Mouse (Mus musculus) hindbrain, embryonic 13.5 days (tissue): ENCODE data around the gene Mdfi. TPM values are rescaled to one million over a fixed set of nuclear protein-coding genes. Genes with fewer than 3 reads are reported as not detected.

Source experiments
- ATAC-seq: fragments of 200-750 bp; cut with Nextera tagmentation; 2 replicates; pipeline ENCODE4 v1.8.0; 2017; ENCODE audit warnings: moderate TSS enrichment; ENCODE audit not compliant: low FRiP score
- H3K27ac ChIP-seq: fragments of 300-500 bp; sonication (generic); 2 replicates; pipeline ENCODE4 v1.5.1; 2015; ENCODE audit warnings: inconsistent platforms, mild to moderate bottlenecking, moderate library complexity
- H3K27me3 ChIP-seq: fragments of 300-500 bp; sonication (generic); 2 replicates; pipeline ENCODE4 v1.6.1; 2015; ENCODE audit warnings: mild to moderate bottlenecking, inconsistent platforms
- H3K36me3 ChIP-seq: fragments of 300-500 bp; sonication (generic); 2 replicates; pipeline ENCODE4 v1.6.1; 2015; ENCODE audit warnings: mild to moderate bottlenecking, inconsistent platforms
- H3K4me1 ChIP-seq: fragments of 300-500 bp; sonication (generic); replicated peaks from 2 replicates; pipeline ENCODE4 v1.6.1; 2015; ENCODE audit warnings: inconsistent platforms
- H3K4me2 ChIP-seq: fragments of 300-500 bp; sonication (generic); 2 replicates; pipeline ENCODE4 v1.6.1; 2015; ENCODE audit warnings: inconsistent platforms, mild to moderate bottlenecking, moderate library complexity
- H3K4me3 ChIP-seq: fragments of 300-500 bp; sonication (generic); 2 replicates; pipeline ENCODE4 v1.5.1; 2015; ENCODE audit warnings: mild to moderate bottlenecking, inconsistent platforms
- H3K9ac ChIP-seq: fragments of 300-500 bp; sonication (generic); 2 replicates; pipeline ENCODE4 v1.6.1; 2015; ENCODE audit warnings: mild to moderate bottlenecking, inconsistent platforms
- H3K9me3 ChIP-seq: fragments of 300-500 bp; sonication (generic); 2 replicates; pipeline ENCODE4 v1.6.1; 2016; ENCODE audit warnings: inconsistent platforms
- WGBS: fragments of 180-500 bp; shearing (Covaris S2); methylation state at CpG from one replicate; pipeline ENCODE4 v1.1.7; 2015; 5-methylcytosine and 5-hydroxymethylcytosine counted together
- polyA plus RNA-seq: library from polyadenylated mRNA; unstranded; fragments of >200 nt; fragmentation: Nextera tagmentation; extraction: Ambion mirVana; gene quantifications from 2 replicates; pipeline ENCODE4 v1.2.1, GENCODE M21; 2015

Mdfi gene
- polyA plus RNA-seq, 1 experiment from 2014 or later, result 3.7 TPM

DNA sequence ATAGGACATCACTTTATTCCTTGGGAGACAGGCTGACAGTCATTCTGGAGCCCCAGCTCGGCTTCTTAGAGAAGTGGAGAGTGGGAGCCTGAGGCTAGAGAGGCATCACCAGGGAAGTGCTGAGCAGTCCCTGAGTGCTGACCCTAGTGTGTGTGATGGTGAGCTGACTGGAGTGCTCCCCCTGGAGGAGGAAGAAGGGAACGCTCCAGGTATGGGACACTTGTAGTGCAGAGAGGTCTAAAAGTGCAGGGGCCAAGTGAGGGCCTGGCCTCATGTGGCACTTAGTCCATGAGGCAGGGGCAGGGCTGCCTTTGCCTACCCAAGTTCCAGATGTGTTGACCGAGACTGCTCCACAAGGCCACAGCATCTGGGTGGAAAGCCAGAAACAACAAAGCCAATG, 39.0 kb downstream of the Mdfi start:
- ATAC-seq, result no peak
- H3K4me1 ChIP-seq, result peaks cover 28% of the 10 kb centered on the region
- no peaks in the 10 kb centered on the region for H3K36me3 ChIP-seq
- no peak overlapping the region for H3K4me3 ChIP-seq
- H3K27me3 ChIP-seq, result 0 out of 2 replicates have a peak, but pooled peaks cover 18% of the 10 kb centered on the region
- H3K4me2 ChIP-seq, result no peak overlapping the region
- H3K9ac ChIP-seq, result no peak overlapping the region; the same call in 1 of the 2 replicates
- no peak overlapping the region for H3K27ac ChIP-seq
- 35% methylated on average over 3 of the region's 3 CpGs for WGBS
- no peaks in the 10 kb centered on the region for H3K9me3 ChIP-seq

DNA sequence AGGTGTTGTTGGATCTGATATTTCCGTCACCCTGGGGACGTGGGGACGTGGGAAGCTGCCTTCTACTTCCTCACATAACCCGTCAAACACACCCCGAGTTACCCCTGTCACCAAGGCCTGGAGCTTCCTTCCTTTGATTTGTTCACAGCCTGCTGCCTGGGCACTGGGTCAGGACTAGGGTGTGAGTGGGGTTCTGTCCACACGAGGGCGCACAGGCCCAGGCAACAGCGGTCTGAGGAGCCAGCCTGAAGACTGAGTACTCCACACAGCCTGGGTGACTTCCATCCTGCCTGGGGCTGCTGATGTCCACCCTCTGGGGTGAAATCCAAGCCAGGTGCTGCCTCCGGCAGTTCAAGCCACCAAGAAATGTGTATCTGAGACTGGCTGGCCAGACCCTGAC, 41.1 kb downstream of the Mdfi start:
- Histone ChIP-seq H3K4me2 (no peak overlapping the region), H3K36me3 (no peaks in the 10 kb centered on the region), H3K4me1 (peaks cover 27% of the 10 kb centered on the region), H3K9me3 (no peaks in the 10 kb centered on the region), H3K9ac (no peak overlapping the region), H3K27ac (no peak overlapping the region), H3K4me3 (no peak overlapping the region), H3K27me3 (0 out of 2 replicates have a peak, but pooled peaks cover 25% of the 10 kb centered on the region)
- peak; percentile 60; the same call in 1 of the 2 replicates for ATAC-seq
- 14% methylated on average over 9 of the region's 9 CpGs for WGBS

DNA sequence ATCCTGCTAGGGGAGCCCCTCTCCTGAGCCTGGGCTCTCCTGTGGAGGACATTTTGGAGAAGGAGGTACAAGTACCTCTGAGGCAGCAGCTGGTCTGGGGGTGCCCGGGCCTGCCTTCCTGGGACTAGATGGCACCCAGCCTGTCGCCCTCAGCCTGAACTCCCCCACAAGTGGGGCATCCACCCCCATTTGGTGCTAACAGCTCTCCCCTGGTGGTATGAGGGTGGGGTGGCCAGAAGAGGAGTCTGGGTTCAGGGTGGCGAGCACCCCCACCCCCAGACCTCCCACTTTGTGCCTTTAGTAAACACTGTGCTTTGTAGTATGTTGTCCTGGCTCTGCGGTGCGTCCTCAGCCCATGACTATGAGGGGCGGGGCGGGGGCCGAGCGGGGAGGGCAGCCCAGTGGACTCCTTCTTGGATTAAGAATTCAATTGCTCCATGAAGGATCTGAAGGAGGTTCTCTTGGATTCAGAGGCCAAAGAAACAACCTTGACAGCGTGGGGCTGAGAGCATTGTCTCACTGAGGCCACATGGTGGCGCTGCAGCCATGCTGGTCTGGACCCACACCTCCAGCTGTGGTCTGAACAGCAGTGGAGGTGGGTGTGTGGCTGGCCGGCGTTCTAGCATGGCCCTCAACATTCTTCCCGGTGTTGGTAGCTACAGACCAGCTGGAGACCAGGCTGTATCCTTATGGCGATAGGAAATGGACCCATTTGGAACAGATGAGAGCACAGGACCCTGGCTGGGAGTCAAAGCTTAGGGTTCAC, 42.2 kb downstream of the Mdfi start:
- H3K27ac ChIP-seq, result no peak overlapping the region
- H3K36me3 ChIP-seq, result no peaks in the 10 kb centered on the region
- H3K9ac ChIP-seq, result peak overlapping the region; percentile 6; the same call in 1 of the 2 replicates
- no peaks in the 10 kb centered on the region for H3K9me3 ChIP-seq
- 23% methylated on average over 15 of the region's 15 CpGs for WGBS
- no peak overlapping the region for H3K4me2 ChIP-seq
- H3K27me3 ChIP-seq, result peaks cover 29% of the 10 kb centered on the region
- H3K4me3 ChIP-seq, result no peak overlapping the region
- peak; percentile 44; the same call in 1 of the 2 replicates for ATAC-seq
- peaks cover 30% of the 10 kb centered on the region for H3K4me1 ChIP-seq

DNA sequence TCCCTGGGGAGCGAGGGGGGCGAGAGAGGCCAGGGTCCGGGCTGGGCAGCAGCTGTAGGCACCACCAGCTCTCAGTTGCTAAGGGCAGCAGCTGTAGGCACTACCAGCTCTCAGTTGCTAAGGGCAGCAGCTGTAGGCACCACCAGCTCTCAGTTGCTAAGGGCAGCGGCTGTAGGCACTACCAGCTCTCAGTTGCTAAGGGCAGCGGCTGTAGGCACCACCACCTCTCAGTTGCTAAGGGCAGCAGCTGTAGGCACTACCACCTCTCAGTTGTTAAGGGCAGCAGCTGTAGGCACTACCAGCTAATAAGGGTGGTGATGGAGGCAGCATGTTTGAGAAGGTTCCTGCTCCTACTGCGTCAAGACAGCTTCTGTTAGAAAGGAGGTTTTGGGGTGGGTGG, 45.5 kb downstream of the Mdfi start:
- Histone ChIP-seq H3K4me1 (peaks cover 17% of the 10 kb centered on the region), H3K4me2 (no peak overlapping the region), H3K27me3 (peaks cover 40% of the 10 kb centered on the region), H3K36me3 (no peaks in the 10 kb centered on the region), H3K9ac (no peak overlapping the region), H3K27ac (no peak overlapping the region), H3K9me3 (no peaks in the 10 kb centered on the region), H3K4me3 (no peak overlapping the region)
- ATAC-seq, result no peak
- WGBS, result 52% methylated on average over 6 of the region's 6 CpGs

DNA sequence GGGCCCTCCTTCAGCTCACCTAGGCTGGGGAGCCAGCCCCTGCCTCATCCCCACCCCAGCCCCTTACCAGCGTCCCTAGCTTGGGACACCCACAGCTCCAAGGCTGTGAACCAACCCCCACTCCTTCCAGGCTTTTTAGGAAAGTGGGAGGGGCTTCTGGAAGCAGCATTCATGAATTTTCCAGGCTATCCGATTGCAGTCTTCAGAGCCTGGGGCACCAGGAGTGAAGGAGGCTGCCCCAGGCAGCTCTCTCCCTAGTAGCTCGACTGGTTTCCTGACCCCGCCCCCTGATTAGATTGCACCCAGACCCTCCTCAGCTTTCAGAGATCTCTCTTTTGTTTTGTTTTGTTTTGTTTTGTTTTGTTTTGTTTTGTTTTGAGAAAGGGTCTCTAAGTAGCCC, 46.2 kb downstream of the Mdfi start:
- H3K27me3 ChIP-seq, result peaks cover 40% of the 10 kb centered on the region
- H3K4me3 ChIP-seq, result no peak overlapping the region
- no peak overlapping the region for H3K9ac ChIP-seq
- ATAC-seq, result no peak
- 10% methylated on average over 4 of the region's 4 CpGs for WGBS
- no peak overlapping the region for H3K4me2 ChIP-seq
- H3K4me1 ChIP-seq, result peaks cover 17% of the 10 kb centered on the region
- no peaks in the 10 kb centered on the region for H3K9me3 ChIP-seq
- H3K36me3 ChIP-seq, result no peaks in the 10 kb centered on the region
- H3K27ac ChIP-seq, result no peak overlapping the region

DNA sequence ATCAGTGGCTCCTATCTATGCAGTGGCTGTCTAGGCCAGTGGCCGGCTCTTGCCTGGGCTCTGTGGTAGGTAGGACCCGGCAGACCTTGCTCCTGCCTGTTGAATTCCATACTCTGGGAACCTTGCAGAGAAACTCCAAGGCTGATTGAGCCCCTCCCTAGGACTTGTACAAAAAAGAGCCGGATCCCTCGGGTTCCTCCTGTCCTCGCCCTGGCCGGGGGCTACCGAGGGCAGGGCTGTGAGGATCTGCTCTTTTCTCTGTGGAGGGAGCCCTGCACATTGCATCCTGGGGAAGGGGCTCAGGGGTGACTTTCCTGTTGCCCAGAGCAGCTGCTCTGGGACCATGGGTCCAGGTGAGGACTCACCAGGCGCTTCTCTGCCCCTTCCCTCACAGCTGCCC, 46.9 kb downstream of the Mdfi start:
- H3K9me3 ChIP-seq, result no peaks in the 10 kb centered on the region
- no peak for ATAC-seq
- 42% methylated on average over 8 of the region's 8 CpGs for WGBS

DNA sequence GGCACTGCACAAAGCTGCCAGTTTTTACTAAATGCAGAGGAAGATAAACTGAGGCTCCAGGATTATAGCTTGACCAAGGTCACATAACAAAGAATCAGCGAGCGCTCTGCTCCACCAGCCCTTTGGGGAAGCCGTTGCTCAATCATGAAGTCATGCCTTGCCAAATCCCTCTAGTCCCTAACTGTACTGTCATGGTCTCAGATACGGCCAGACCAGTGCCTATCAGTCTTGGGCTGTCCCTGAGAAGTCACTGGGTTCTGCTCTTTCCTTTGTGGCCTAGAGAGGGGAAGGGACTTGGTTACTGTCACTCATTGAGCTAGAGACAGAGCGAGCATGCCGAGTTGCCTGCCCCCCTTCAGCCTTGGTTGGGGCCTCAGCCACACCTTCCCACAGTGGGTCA, 50.1 kb downstream of the Mdfi start:
- no peaks in the 10 kb centered on the region for H3K9me3 ChIP-seq
- H3K4me3 ChIP-seq, result no peak overlapping the region
- peaks cover 25% of the 10 kb centered on the region for H3K27me3 ChIP-seq
- H3K4me2 ChIP-seq, result no peak overlapping the region
- no peak for ATAC-seq
- no peaks in the 10 kb centered on the region for H3K36me3 ChIP-seq
- H3K27ac ChIP-seq, result no peak overlapping the region
- WGBS, result 88% methylated on average over 6 of the region's 6 CpGs
- H3K4me1 ChIP-seq, result peaks cover 10% of the 10 kb centered on the region
- H3K9ac ChIP-seq, result no peak overlapping the region

More for the DNA sequence above, 46.9 kb downstream of the Mdfi start:
- Histone ChIP-seq H3K36me3 (no peaks in the 10 kb centered on the region), H3K4me1 (peaks cover 16% of the 10 kb centered on the region), H3K27ac (no peak overlapping the region), H3K4me3 (no peak overlapping the region), H3K9ac (no peak overlapping the region), H3K27me3 (peaks cover 40% of the 10 kb centered on the region), H3K4me2 (no peak overlapping the region)

DNA sequence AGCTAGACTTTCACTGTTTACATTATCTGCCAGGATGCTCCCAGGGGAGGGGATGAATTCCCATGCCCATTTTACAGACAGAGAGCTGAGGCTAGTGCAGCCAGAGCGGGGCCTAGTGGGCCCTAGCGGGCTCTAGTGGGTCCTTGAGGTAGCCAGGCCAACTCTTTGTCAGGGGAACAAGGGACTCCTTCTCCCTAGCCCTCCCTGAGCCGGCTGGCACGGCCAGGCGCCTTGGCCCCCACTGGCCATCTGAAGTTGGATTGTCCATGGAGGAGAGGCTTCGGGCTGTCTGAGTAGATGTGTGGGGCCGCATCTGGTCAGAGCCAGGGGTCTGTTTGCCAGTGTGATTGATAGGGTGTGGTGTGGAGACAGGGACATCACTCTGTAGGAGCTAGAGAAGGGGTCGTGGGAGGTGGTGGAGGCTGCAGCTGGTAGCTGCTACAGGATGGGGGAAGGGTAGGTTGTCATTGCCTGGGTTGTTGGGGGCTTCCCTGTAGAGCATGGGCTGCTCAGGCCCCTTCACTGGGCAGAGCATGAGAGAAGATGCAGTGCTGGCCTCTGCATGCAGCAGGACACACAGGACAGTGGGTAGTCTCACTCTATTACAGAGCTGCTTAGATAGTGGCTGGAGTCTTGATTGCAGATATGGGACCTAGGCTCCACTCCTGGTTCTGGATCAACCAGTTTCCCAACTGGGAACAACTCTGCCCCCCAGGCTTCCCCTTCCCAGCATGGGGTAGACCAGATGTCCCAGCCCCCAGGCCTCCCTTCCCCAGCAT, 50.9 kb downstream of the Mdfi start:
- no peaks in the 10 kb centered on the region for H3K36me3 ChIP-seq
- H3K4me3 ChIP-seq, result no peak overlapping the region
- no peaks in the 10 kb centered on the region for H3K9me3 ChIP-seq
- H3K27me3 ChIP-seq, result peaks cover 23% of the 10 kb centered on the region
- no peak overlapping the region for H3K9ac ChIP-seq
- H3K27ac ChIP-seq, result no peak overlapping the region
- 83% methylated on average over 8 of the region's 8 CpGs for WGBS
- H3K4me1 ChIP-seq, result peaks cover 6% of the 10 kb centered on the region
- H3K4me2 ChIP-seq, result no peak overlapping the region
- ATAC-seq, result no peak

DNA sequence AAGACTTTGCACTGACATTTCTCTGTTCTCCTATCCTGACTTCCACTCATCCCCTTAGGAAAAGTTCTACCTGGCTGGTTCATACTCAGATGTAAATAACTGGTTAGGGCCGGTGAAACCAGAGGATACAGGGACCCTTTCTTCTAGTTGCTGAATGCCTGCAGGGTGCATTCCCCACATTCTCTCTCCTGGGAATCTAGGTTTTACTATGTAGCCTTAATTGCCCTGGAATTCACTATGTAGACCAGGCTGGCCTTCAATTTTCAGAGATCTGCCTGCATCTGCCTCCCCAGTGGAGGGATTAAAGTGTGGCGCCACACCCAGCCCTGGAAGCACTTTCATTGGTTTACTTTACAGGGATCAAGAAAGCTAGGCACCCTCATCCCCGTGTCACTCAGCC, 52.0 kb downstream of the Mdfi start:
- Histone ChIP-seq H3K4me3 (no peak overlapping the region), H3K27ac (no peak overlapping the region), H3K27me3 (peaks cover 14% of the 10 kb centered on the region), H3K4me2 (no peak overlapping the region), H3K9me3 (no peaks in the 10 kb centered on the region), H3K4me1 (no peaks in the 10 kb centered on the region; the same call in 1 of the 2 replicates), H3K9ac (no peak overlapping the region), H3K36me3 (no peaks in the 10 kb centered on the region)
- WGBS, result 90% methylated on average over 3 of the region's 3 CpGs
- ATAC-seq, result no peak

DNA sequence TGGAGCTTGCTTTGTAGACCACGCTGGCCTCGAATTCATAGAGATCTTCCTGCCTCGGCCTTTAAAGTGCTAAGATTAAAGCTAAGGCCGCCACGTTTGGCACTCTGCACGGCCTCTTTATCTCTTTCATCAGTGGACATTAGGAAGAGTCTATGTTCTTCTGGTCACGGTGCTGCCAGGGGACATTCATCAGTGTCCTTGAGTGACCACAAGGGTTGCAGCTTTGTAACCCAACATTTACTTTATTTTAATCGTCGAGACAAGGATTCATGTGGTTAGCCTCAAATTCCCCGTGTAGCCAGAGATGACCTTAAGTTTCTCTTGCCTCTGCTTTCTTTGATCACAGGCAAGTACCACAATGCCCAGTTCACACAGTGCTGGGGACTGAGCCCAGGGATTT, 54.0 kb downstream of the Mdfi start:
- no peak overlapping the region for H3K9ac ChIP-seq
- no peaks in the 10 kb centered on the region for H3K9me3 ChIP-seq
- ATAC-seq, result no peak
- WGBS, result 82% methylated on average over 10 of the region's 10 CpGs
- H3K4me3 ChIP-seq, result no peak overlapping the region
- H3K27ac ChIP-seq, result no peak overlapping the region
- H3K27me3 ChIP-seq, result no peaks in the 10 kb centered on the region
- H3K4me2 ChIP-seq, result no peak overlapping the region
- H3K36me3 ChIP-seq, result no peaks in the 10 kb centered on the region
- no peaks in the 10 kb centered on the region for H3K4me1 ChIP-seq

DNA sequence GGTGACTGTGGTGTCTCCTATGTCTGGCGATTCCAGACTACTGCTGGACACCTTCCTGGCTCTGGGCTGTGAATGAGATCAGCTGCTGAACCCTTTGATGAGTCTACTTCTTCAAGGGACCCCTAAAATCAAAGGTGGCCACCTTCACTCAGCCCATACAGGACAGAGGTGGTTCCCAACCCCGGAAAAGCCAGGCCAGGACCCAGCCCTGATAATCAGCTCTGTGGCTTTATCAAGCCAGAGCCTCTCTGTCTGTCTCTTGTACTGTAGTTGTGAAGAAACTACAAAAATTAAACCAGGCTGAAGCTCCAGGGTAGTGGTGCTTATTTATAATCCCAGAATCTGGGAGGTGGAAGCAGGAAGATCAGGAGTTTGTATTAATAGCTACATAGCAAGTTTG, 57.4 kb downstream of the Mdfi start:
- Histone ChIP-seq H3K4me3 (no peak overlapping the region), H3K27ac (no peak overlapping the region), H3K36me3 (no peaks in the 10 kb centered on the region), H3K4me2 (no peak overlapping the region), H3K27me3 (no peaks in the 10 kb centered on the region), H3K9ac (no peak overlapping the region), H3K4me1 (no peaks in the 10 kb centered on the region), H3K9me3 (0 out of 2 replicates have a peak, but pooled peaks cover 7% of the 10 kb centered on the region)
- 67% methylated on average over 2 of the region's 2 CpGs for WGBS
- no peak for ATAC-seq

DNA sequence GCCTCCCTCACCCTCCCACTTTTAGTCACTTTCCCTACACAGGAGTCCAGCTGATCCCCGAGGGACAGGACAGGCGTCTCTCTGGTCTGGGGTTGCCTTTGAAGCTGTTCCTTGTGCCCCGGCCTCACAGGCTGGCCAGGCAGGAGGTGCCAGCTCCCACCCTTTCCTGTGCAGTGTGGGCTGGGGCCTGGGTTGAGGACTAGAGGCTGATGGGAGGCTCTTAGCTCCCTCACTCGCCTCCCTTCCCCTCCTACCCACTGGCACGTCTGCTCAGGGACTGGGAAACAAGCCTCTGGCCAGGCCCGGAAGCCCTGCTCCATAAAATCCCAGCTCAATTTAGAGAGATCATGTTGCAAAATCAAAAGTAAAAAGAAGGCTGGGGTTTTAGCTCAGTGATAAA, 60.9 kb downstream of the Mdfi start:
- H3K36me3 ChIP-seq, result no peaks in the 10 kb centered on the region
- H3K4me2 ChIP-seq, result no peak overlapping the region
- no peaks in the 10 kb centered on the region for H3K27me3 ChIP-seq
- WGBS, result 71% methylated on average over 6 of the region's 6 CpGs
- ATAC-seq, result no peak
- 0 out of 2 replicates have a peak, but pooled peaks cover 11% of the 10 kb centered on the region for H3K9me3 ChIP-seq
- no peak overlapping the region for H3K9ac ChIP-seq
- H3K4me1 ChIP-seq, result no peaks in the 10 kb centered on the region
- no peak overlapping the region for H3K4me3 ChIP-seq
- H3K27ac ChIP-seq, result no peak overlapping the region
